Mouse (Mus musculus): ENCODE measurements around the gene Dbndd2. TPM values are rescaled to one million over a fixed set of nuclear protein-coding genes. Genes with fewer than 3 reads are reported as not detected.

The Dbndd2 gene
- total and polyA plus RNA-seq, 2 experiments = 8.1 to 9.5 TPM

GRCm38 (mm10) chr2:164494126-164494525 lies 8.2 kb downstream of the Dbndd2 start:
- no peak for DNase-seq (ENCODE audit: extremely low read depth, low read depth, low spot score)
- WGBS = 67% methylated on average over 2 of the region's 2 CpGs
- TF ChIP-seq POLR2A (IDR thresholded peaks at IDR 0.05; ENCODE audit: extremely low read depth, insufficient read depth, low read length) = no peak
- no peak for TF ChIP-seq CTCF (IDR thresholded peaks at IDR 0.05; ENCODE audit: low read depth, low read length)

GRCm38 (mm10) chr2:164496331-164496730 lies 10.4 kb downstream of the Dbndd2 start:
- H3K79me2 ChIP-seq (ENCODE audit: control insufficient read depth, insufficient read depth, low read length) = peaks cover 6% of the 10 kb centered on the region; the same call in 1 of the 2 replicates
- H3K9ac ChIP-seq (ENCODE audit: low read depth, low read length) = no peak overlapping the region
- 57% methylated on average over 1 of the region's 1 CpGs for WGBS
- no peak overlapping the region for H3K27ac ChIP-seq (replicated peaks; ENCODE audit: insufficient read depth, low read depth, low read length)
- TF ChIP-seq POLR2A (IDR thresholded peaks at IDR 0.05; ENCODE audit: extremely low read depth, insufficient read depth, low read length) = no peak
- TF ChIP-seq CTCF (IDR thresholded peaks at IDR 0.05; ENCODE audit: low read depth, low read length) = no peak
- no peak for DNase-seq (ENCODE audit: extremely low read depth, low read depth, low spot score)
- H3K36me3 ChIP-seq (ENCODE audit: control insufficient read depth, insufficient read depth, low read length) = peaks cover 1% of the 10 kb centered on the region; the same call in 1 of the 2 replicates
- no peaks in the 10 kb centered on the region; the same call in 1 of the 2 replicates for H3K4me1 ChIP-seq (ENCODE audit: control insufficient read depth, insufficient read depth, low read length)
- no peaks in the 10 kb centered on the region for H3K27me3 ChIP-seq (ENCODE audit: control insufficient read depth, insufficient read depth, low read length)
- no peak overlapping the region for H3K4me3 ChIP-seq (ENCODE audit: insufficient read depth, low read depth, low read length)

More at GRCm38 (mm10) chr2:164494126-164494525, 8.2 kb downstream of the Dbndd2 start:
- Histone ChIP-seq H3K27ac (replicated peaks; ENCODE audit: insufficient read depth, low read depth, low read length) (no peak overlapping the region), H3K27me3 (ENCODE audit: control insufficient read depth, insufficient read depth, low read length) (no peaks in the 10 kb centered on the region), H3K79me2 (ENCODE audit: control insufficient read depth, insufficient read depth, low read length) (peaks cover 6% of the 10 kb centered on the region; the same call in 1 of the 2 replicates), H3K9ac (ENCODE audit: low read depth, low read length) (no peak overlapping the region), H3K4me1 (ENCODE audit: control insufficient read depth, insufficient read depth, low read length) (no peaks in the 10 kb centered on the region; the same call in 1 of the 2 replicates), H3K4me3 (ENCODE audit: insufficient read depth, low read depth, low read length) (no peak overlapping the region), H3K36me3 (ENCODE audit: control insufficient read depth, insufficient read depth, low read length) (no peaks in the 10 kb centered on the region)

- Histone ChIP-seq H3K27me3 (ENCODE audit: control insufficient read depth, insufficient read depth, low read length) (no peaks in the 10 kb centered on the region), H3K27ac (replicated peaks; ENCODE audit: insufficient read depth, low read depth, low read length) (peak within 1 kb of the TSS; percentile 77), H3K9ac (ENCODE audit: low read depth, low read length) (peak within 1 kb of the TSS; percentile 86), H3K4me1 (ENCODE audit: control insufficient read depth, insufficient read depth, low read length) (no peaks in the 10 kb centered on the region; the same call in 1 of the 2 replicates), H3K4me3 (ENCODE audit: insufficient read depth, low read depth, low read length) (peak within 1 kb of the TSS; percentile 89), H3K79me2 (ENCODE audit: control insufficient read depth, insufficient read depth, low read length) (peaks cover 6% of the 10 kb centered on the region; the same call in 1 of the 2 replicates), H3K36me3 (ENCODE audit: control insufficient read depth, insufficient read depth, low read length) (peaks cover 4% of the 10 kb centered on the region; the same call in 1 of the 2 replicates)
- WGBS = 4% methylated on average over 43 of the region's 43 CpGs
- no peak for TF ChIP-seq CTCF (IDR thresholded peaks at IDR 0.05; ENCODE audit: low read depth, low read length)
- peak; percentile 79 for TF ChIP-seq POLR2A (IDR thresholded peaks at IDR 0.05; ENCODE audit: extremely low read depth, insufficient read depth, low read length)
- peak; percentile 65 for DNase-seq (ENCODE audit: extremely low read depth, low read depth, low spot score)
Measured at GRCm38 (mm10) chr2:164496847-164497690, 11.2 kb downstream of the Dbndd2 start, which contains the start of gene Pigt. TSS of gene Pigt (plus strand) at chr2:164497520.

- peaks cover 6% of the 10 kb centered on the region; the same call in 1 of the 2 replicates for H3K79me2 ChIP-seq (ENCODE audit: control insufficient read depth, insufficient read depth, low read length)
- TF ChIP-seq CTCF (IDR thresholded peaks at IDR 0.05; ENCODE audit: low read depth, low read length) = 0 out of 2 replicates have a peak, but pooled peaks have one; percentile 9
- no peak for TF ChIP-seq POLR2A (IDR thresholded peaks at IDR 0.05; ENCODE audit: extremely low read depth, insufficient read depth, low read length)
- H3K27ac ChIP-seq (replicated peaks; ENCODE audit: insufficient read depth, low read depth, low read length) = peak overlapping the region; percentile 9; the same call in 1 of the 2 replicates
- H3K9ac ChIP-seq (ENCODE audit: low read depth, low read length) = peak overlapping the region; percentile 86
- 2% methylated on average over 21 of the region's 21 CpGs for WGBS
- peak; percentile 18 for DNase-seq (ENCODE audit: extremely low read depth, low read depth, low spot score)
- H3K27me3 ChIP-seq (ENCODE audit: control insufficient read depth, insufficient read depth, low read length) = no peaks in the 10 kb centered on the region
- H3K4me1 ChIP-seq (ENCODE audit: control insufficient read depth, insufficient read depth, low read length) = no peaks in the 10 kb centered on the region; the same call in 1 of the 2 replicates
- peak overlapping the region; percentile 89 for H3K4me3 ChIP-seq (ENCODE audit: insufficient read depth, low read depth, low read length)
- peaks cover 7% of the 10 kb centered on the region; the same call in 1 of the 2 replicates for H3K36me3 ChIP-seq (ENCODE audit: control insufficient read depth, insufficient read depth, low read length)
Measured at GRCm38 (mm10) chr2:164497691-164498268, 11.9 kb downstream of the Dbndd2 start.

GRCm38 (mm10) chr2:164499317-164499716 lies 13.4 kb downstream of the Dbndd2 start:
- H3K27me3 ChIP-seq (ENCODE audit: control insufficient read depth, insufficient read depth, low read length) = no peaks in the 10 kb centered on the region
- no peaks in the 10 kb centered on the region; the same call in 1 of the 2 replicates for H3K4me1 ChIP-seq (ENCODE audit: control insufficient read depth, insufficient read depth, low read length)
- peaks cover 21% of the 10 kb centered on the region; the same call in 1 of the 2 replicates for H3K36me3 ChIP-seq (ENCODE audit: control insufficient read depth, insufficient read depth, low read length)
- no peak overlapping the region for H3K27ac ChIP-seq (replicated peaks; ENCODE audit: insufficient read depth, low read depth, low read length)
- no peak for DNase-seq (ENCODE audit: extremely low read depth, low read depth, low spot score)
- H3K79me2 ChIP-seq (ENCODE audit: control insufficient read depth, insufficient read depth, low read length) = peaks cover 6% of the 10 kb centered on the region; the same call in 1 of the 2 replicates
- H3K9ac ChIP-seq (ENCODE audit: low read depth, low read length) = no peak overlapping the region
- H3K4me3 ChIP-seq (ENCODE audit: insufficient read depth, low read depth, low read length) = no peak overlapping the region
- WGBS = 85% methylated on average over 5 of the region's 5 CpGs
- TF ChIP-seq CTCF (IDR thresholded peaks at IDR 0.05; ENCODE audit: low read depth, low read length) (peak; percentile 43), POLR2A (IDR thresholded peaks at IDR 0.05; ENCODE audit: extremely low read depth, insufficient read depth, low read length) (no peak)

All from liver, adult 2 months (tissue).